Mouse (Mus musculus) cortical plate, adult 2 months (tissue): ENCODE measurements around the gene Nfatc3.

ENCODE experiments used
- CTCF ChIP-seq: fragments of 200-500 bp; IDR thresholded peaks from 2 replicates; pipeline ENCODE4 v1.5.1; 2011; ENCODE audit warnings: mild to moderate bottlenecking, control low read depth, low read length; ENCODE audit not compliant: insufficient read depth; ENCODE audit errors: extremely low read depth
- POLR2A ChIP-seq: fragments of 200-500 bp; IDR thresholded peaks from 2 replicates; pipeline ENCODE4 v1.6.1; 2011; ENCODE audit warnings: mild to moderate bottlenecking, low read length, control low read depth; ENCODE audit not compliant: insufficient read depth; ENCODE audit errors: extremely low read depth

DNA sequence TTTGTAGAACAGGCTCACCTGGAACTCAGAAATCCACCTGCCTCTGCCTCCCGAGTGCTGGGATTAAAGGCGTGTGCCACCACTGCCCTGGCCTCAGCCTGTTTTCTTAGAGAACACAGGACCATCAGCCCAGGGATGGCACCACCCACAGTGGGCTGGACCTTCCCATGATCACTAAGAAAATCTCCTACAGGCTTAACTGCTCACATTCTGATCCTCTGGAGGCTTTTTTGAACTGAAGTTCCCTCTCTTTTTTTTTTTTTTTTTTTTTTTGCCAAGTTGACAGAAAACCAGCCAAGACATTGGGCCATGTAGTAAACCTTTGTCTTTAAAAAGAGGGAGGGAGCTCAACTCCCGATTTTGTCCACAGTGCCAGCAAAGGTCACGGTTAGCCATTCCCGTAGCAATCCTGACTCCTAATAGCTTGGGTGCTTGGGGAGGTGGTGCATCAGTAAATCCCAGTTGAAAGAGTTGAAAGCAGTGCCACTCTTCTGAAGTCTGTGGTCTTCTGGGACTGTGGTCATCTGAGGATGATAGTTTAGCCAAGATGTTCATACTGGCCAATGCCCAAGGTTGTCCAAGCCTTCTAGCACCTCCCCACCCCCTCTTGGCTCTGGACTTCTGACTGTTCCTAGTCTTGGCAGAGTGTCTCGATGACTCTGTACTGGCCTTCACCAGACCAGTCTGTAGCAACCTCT is 89.4 kb downstream of the Nfatc3 start:
- TF ChIP-seq POLR2A (no peak), CTCF (no peak)
